Mouse (Mus musculus) adipocyte (in vitro differentiated cells): Measurements from ENCODE around the gene Smpx.

Experiments used
- DNase-seq: peaks from one replicate; pipeline ENCODE4 v3.0.0-alpha.2; 2016; ENCODE audit warnings: low spot score

Gene Smpx

GRCm38 (mm10) chrX:157698862-157699261 is at the start of gene Smpx:
TSS of gene Smpx (plus strand) at chrX:157698910.
- no peak for DNase-seq

DNA sequence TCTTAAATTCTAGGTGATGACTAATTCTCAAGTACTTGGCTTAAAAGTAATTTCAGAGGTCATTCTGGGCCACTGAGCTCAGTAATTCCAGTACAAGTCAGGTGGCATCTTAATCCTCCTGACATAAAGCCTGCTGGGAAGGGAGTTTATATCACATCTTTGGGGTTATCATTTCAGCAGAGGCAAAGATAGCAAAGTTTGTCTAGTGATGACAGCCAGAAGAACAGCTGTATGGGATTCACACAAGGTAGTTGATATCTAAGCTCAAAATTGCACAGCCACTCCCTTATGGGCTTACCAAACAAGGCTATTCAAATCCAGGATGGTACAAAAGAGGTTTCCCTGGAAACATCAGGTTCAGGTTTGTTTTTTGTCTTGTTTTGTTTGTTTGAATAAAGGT is 43.7 kb upstream of the Smpx start:
- no peak for DNase-seq

DNA sequence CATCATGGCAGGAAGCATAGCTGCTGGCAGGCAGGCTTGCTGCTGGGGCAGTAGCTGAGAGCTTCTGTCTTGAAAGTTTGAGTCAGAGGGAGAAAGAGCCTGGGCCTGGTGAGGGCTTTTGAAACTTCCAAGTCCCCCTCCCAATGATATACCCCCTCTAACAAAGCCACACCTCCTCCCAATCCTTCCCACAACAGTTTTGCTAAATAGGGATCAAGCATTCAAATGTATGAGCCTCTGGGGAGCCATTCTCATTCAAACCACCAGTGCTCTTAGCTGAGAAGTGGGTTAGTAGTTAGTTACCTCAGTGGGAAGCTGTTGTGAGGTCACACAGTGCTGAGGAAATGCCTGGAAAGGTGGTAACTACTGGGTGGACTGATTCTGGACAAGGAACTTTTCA is 41.4 kb upstream of the Smpx start:
- no peak for DNase-seq

GRCm38 (mm10) chrX:157671820-157672219 is 26.9 kb upstream of the Smpx start:
- DNase-seq, result no peak

DNA sequence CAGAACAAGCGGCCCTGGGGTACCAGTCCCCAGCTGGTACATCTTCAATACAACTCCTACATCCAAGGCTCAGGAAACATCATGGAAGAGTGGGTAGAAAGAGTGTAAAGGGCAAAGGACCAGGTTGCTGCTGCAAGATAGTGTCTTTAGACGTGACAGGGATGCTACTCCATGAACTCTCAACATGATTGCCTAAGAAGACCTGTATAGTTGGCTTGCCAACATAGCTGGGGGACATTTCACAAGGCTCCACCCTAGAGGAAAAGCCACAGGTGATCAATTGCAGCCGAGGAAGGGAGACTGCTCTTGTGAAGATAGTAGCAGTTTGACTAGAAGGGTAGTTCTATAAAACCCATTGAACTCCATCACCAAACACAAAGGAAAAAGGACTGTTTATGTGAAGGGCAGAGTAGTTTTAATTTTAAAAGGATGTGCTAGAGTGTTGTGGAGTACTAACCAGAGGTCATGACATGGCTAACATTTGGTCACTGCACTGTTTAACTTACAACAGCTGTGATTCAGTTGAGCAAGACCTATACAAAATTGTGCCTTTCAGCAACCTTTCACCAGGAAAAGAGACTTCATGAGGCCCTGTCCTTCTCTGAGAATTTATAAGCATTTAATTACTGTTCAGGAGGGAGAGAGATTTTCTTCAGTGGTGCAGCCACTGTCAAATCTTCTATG is 23.9 kb upstream of the Smpx start:
- DNase-seq, result no peak

DNA sequence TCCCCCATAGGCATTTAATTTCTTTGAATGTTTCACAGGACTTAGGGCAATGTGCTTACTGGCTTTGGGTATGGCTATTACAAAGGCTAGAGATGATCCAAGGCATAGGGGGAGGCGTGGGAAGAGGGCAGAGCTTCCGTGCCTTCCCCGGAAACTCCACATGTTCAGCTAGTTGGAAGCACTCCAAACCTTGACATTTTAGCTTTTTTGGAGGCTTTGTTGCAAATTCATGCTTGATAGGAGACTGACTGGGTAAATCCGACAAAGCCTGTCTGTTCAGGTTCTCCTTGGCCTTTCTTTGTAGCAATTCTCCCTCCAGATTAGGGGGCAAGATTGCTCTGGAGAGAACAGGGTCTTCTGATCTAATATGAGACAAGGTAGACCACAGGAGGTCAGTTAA is 7.5 kb upstream of the Smpx start:
- no peak for DNase-seq

DNA sequence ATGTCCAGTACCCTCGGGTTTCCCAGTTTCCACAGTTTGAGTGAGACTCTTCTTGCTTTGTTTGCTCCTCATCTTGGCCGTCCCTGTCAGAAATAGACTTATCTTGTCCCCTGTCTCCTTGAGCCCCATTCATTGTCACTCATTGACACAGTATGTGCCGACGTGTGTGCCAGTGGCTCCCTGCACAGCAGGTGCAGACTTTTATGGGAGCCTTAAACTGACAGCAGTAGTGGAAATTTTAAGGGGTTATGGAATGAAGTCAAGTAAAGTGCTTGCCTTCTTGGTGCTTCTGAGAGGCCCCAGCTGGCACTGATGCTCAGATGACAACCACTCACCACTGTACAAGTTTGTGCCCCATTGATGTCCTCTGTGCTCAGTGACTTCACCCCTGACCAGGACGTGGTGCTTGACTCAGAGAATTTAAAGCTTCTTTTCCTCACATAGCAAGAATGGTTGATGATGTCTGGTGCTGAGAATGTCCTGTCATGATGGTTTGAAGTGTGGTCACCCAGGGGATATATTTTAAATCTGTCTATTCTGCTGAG is 1.0 kb upstream of the Smpx start:
- no peak for DNase-seq

DNA sequence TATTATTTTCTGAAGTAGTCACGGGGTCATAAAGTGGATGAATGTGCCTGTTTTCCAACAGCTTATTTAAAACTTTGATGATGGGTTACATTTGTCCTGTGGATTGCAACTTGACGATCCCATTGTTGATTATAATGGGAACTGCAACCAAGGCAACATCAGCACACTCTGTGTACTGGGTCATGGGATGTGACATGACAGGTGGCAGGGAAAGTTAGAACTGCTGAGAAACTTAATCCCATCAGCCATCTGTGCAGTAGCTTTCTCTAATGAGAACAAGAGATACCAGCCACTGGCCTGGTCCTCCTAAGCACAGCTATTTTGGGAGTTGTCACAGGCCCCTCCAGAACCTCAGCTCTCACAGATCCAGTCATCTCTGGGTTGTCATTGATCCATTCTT is 8.5 kb downstream of the Smpx start:
- no peak for DNase-seq

GRCm38 (mm10) chrX:157708616-157709280 is 10.0 kb downstream of the Smpx start:
- DNase-seq, result no peak

DNA sequence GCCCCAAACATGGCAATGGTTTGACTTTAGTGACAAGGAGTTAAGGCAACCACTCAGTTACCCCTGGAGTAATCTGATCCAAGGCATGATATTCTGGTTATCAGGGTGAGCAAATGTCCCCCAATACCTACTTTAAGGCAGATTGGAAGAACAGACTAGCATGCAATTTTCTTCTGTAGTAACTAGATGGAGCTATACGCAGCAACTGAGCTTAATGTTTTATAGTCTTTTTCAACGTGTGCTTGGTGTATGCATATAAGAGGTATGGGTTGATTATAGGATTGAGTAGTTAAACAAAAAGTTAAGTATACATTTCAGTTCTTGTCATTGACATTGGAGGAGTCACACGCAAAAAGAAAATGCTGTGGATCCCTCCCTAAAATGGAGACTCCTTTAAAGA is 21.2 kb downstream of the Smpx start:
- no peak for DNase-seq

GRCm38 (mm10) chrX:157730622-157731341 is 32.1 kb downstream of the Smpx start:
- no peak for DNase-seq

- peak; percentile 74 for DNase-seq
Observed at GRCm38 (mm10) chrX:157731658-157732314, 33.1 kb downstream of the Smpx start.

GRCm38 (mm10) chrX:157732346-157732745 is 33.6 kb downstream of the Smpx start:
- DNase-seq, result no peak

DNA sequence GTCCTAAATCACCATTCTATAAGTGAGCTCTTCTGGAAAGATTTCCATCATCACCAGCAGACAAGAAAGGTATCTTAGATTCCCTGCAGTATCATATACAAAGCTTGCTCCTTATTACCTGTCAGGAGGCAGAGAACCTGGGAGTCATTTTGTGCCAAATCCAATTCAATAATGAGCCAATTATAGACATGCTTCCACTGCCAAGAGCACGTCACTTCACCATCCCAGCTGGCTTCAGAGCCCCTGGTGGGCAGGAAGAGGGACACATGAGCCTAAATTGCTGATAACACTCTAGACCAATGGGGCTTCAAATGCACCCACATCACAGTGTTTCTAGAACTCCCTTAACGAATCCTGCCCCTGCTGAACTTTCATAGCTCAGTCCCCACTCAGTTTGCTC is 35.1 kb downstream of the Smpx start:
- no peak for DNase-seq

DNA sequence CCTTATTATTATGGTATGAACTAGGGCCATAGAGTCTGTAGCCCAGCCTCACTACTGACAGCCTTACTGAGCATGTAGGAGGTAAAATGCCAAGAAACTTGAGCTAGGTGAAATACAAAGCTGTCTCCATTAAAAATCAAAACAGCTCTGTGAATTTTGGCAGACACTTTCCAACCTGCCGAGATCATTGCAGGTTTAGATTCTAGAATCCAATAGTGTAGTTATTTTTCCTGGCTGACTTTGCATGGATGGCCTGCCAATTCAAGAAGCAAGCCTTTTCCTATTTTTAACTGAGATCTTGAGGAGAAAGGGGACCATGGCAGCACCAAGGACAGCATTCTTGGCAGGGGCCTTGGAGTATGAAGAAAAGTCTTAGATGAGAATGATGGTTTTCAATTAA is 35.6 kb downstream of the Smpx start:
- DNase-seq, result peak; percentile 2

- no peak for DNase-seq
Observed at GRCm38 (mm10) chrX:157747815-157748544, 49.3 kb downstream of the Smpx start.

DNA sequence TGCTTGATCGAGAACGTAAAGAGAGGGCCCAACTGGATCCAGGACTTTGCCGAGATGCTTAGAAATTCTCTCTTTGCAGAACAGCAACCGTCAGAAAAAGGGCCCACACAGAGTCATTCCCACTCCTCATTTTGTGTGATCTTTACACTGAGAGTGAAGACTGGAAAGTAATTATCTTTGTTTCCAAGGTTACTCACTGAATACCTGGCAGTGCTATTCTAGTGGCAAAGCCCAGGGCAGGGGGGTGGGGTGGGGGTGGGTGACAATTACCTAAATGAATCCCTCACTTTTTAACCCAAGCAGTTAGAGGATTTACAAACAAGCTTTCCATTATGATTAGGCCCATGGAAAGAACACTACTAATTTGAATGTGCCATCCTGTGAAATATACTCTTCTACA is 55.8 kb downstream of the Smpx start:
- DNase-seq, result no peak

GRCm38 (mm10) chrX:157762542-157762941 is 63.8 kb downstream of the Smpx start:
- no peak for DNase-seq

- no peak for DNase-seq
Observed at GRCm38 (mm10) chrX:157801669-157802068, 103.0 kb downstream of the Smpx start.
